Mouse (Mus musculus): Measurements from ENCODE around the gene Rps4x. TPM values are rescaled to one million over a fixed set of nuclear protein-coding genes. Genes with fewer than 3 reads are reported as not detected.

Rps4x gene
- polyA plus RNA-seq, 1 experiment = 92.0 TPM

GRCm38 (mm10) chrX:102175538-102176287, 13.5 kb downstream of the Rps4x start:
- Histone ChIP-seq H3K27me3 (ENCODE audit: control insufficient read depth, insufficient read depth, low read length) (no peaks in the 10 kb centered on the region), H3K4me3 (ENCODE audit: low read depth, low read length) (no peak overlapping the region), H3K4me1 (ENCODE audit: control insufficient read depth, insufficient read depth, insufficient read length, low read length) (no peaks in the 10 kb centered on the region), H3K27ac (ENCODE audit: insufficient read depth, low read depth, low read length) (no peak overlapping the region), H3K36me3 (ENCODE audit: control insufficient read depth, insufficient read depth, low read length) (no peaks in the 10 kb centered on the region)
- TF ChIP-seq CTCF (IDR thresholded peaks at IDR 0.05; ENCODE audit: extremely low read depth, insufficient read length, insufficient replicate concordance, low read depth, low read length) (no peak), POLR2A (IDR thresholded peaks at IDR 0.05; ENCODE audit: low read depth, low read length) (no peak)
- 79% methylated on average over 5 of the region's 5 CpGs for WGBS

GRCm38 (mm10) chrX:102170900-102171299, 18.3 kb downstream of the Rps4x start:
- H3K36me3 ChIP-seq (ENCODE audit: control insufficient read depth, insufficient read depth, low read length) = no peaks in the 10 kb centered on the region
- TF ChIP-seq POLR2A (IDR thresholded peaks at IDR 0.05; ENCODE audit: low read depth, low read length) = no peak
- TF ChIP-seq CTCF (IDR thresholded peaks at IDR 0.05; ENCODE audit: extremely low read depth, insufficient read length, insufficient replicate concordance, low read depth, low read length) = no peak
- no peak overlapping the region for H3K4me3 ChIP-seq (ENCODE audit: low read depth, low read length)
- H3K27ac ChIP-seq (ENCODE audit: insufficient read depth, low read depth, low read length) = no peak overlapping the region
- WGBS = 47% methylated on average over 3 of the region's 3 CpGs
- no peaks in the 10 kb centered on the region for H3K27me3 ChIP-seq (ENCODE audit: control insufficient read depth, insufficient read depth, low read length)
- H3K4me1 ChIP-seq (ENCODE audit: control insufficient read depth, insufficient read depth, insufficient read length, low read length) = no peaks in the 10 kb centered on the region

GRCm38 (mm10) chrX:102170135-102170534, 19.1 kb downstream of the Rps4x start:
- Histone ChIP-seq H3K36me3 (ENCODE audit: control insufficient read depth, insufficient read depth, low read length) (no peaks in the 10 kb centered on the region), H3K27ac (ENCODE audit: insufficient read depth, low read depth, low read length) (no peak overlapping the region), H3K27me3 (ENCODE audit: control insufficient read depth, insufficient read depth, low read length) (no peaks in the 10 kb centered on the region), H3K4me1 (ENCODE audit: control insufficient read depth, insufficient read depth, insufficient read length, low read length) (no peaks in the 10 kb centered on the region), H3K4me3 (ENCODE audit: low read depth, low read length) (no peak overlapping the region)
- WGBS = 51% methylated on average over 3 of the region's 3 CpGs
- TF ChIP-seq POLR2A (IDR thresholded peaks at IDR 0.05; ENCODE audit: low read depth, low read length) = no peak
- TF ChIP-seq CTCF (IDR thresholded peaks at IDR 0.05; ENCODE audit: extremely low read depth, insufficient read length, insufficient replicate concordance, low read depth, low read length) = no peak

- Histone ChIP-seq H3K4me3 (ENCODE audit: low read depth, low read length) (no peak overlapping the region), H3K36me3 (ENCODE audit: control insufficient read depth, insufficient read depth, low read length) (no peaks in the 10 kb centered on the region), H3K27ac (ENCODE audit: insufficient read depth, low read depth, low read length) (no peak overlapping the region), H3K27me3 (ENCODE audit: control insufficient read depth, insufficient read depth, low read length) (no peaks in the 10 kb centered on the region), H3K4me1 (ENCODE audit: control insufficient read depth, insufficient read depth, insufficient read length, low read length) (no peaks in the 10 kb centered on the region)
- TF ChIP-seq POLR2A (IDR thresholded peaks at IDR 0.05; ENCODE audit: low read depth, low read length) (no peak), CTCF (IDR thresholded peaks at IDR 0.05; ENCODE audit: extremely low read depth, insufficient read length, insufficient replicate concordance, low read depth, low read length) (no peak)
- 69% methylated on average over 1 of the region's 1 CpGs for WGBS
Measured at GRCm38 (mm10) chrX:102169724-102170123, 19.5 kb downstream of the Rps4x start.

GRCm38 (mm10) chrX:102166986-102167385, 22.2 kb downstream of the Rps4x start:
- H3K4me1 ChIP-seq (ENCODE audit: control insufficient read depth, insufficient read depth, insufficient read length, low read length) = no peaks in the 10 kb centered on the region
- H3K27me3 ChIP-seq (ENCODE audit: control insufficient read depth, insufficient read depth, low read length) = no peaks in the 10 kb centered on the region
- H3K4me3 ChIP-seq (ENCODE audit: low read depth, low read length) = no peak overlapping the region
- TF ChIP-seq CTCF (IDR thresholded peaks at IDR 0.05; ENCODE audit: extremely low read depth, insufficient read length, insufficient replicate concordance, low read depth, low read length) (no peak), POLR2A (IDR thresholded peaks at IDR 0.05; ENCODE audit: low read depth, low read length) (no peak)
- no peak overlapping the region for H3K27ac ChIP-seq (ENCODE audit: insufficient read depth, low read depth, low read length)
- no peaks in the 10 kb centered on the region for H3K36me3 ChIP-seq (ENCODE audit: control insufficient read depth, insufficient read depth, low read length)
- WGBS = 57% methylated on average over 6 of the region's 6 CpGs

- WGBS = 42% methylated on average over 5 of the region's 5 CpGs
- H3K27ac ChIP-seq (ENCODE audit: insufficient read depth, low read depth, low read length) = no peak overlapping the region
- H3K36me3 ChIP-seq (ENCODE audit: control insufficient read depth, insufficient read depth, low read length) = no peaks in the 10 kb centered on the region
- no peaks in the 10 kb centered on the region for H3K4me1 ChIP-seq (ENCODE audit: control insufficient read depth, insufficient read depth, insufficient read length, low read length)
- no peaks in the 10 kb centered on the region for H3K27me3 ChIP-seq (ENCODE audit: control insufficient read depth, insufficient read depth, low read length)
- TF ChIP-seq POLR2A (IDR thresholded peaks at IDR 0.05; ENCODE audit: low read depth, low read length) (no peak), CTCF (IDR thresholded peaks at IDR 0.05; ENCODE audit: extremely low read depth, insufficient read length, insufficient replicate concordance, low read depth, low read length) (no peak)
- H3K4me3 ChIP-seq (ENCODE audit: low read depth, low read length) = no peak overlapping the region
Measured at GRCm38 (mm10) chrX:102166521-102166920, 22.7 kb downstream of the Rps4x start.

GRCm38 (mm10) chrX:102163529-102163928, 25.7 kb downstream of the Rps4x start:
- no peaks in the 10 kb centered on the region for H3K36me3 ChIP-seq (ENCODE audit: control insufficient read depth, insufficient read depth, low read length)
- no peaks in the 10 kb centered on the region for H3K27me3 ChIP-seq (ENCODE audit: control insufficient read depth, insufficient read depth, low read length)
- H3K4me3 ChIP-seq (ENCODE audit: low read depth, low read length) = no peak overlapping the region
- 75% methylated on average over 4 of the region's 4 CpGs for WGBS
- no peaks in the 10 kb centered on the region for H3K4me1 ChIP-seq (ENCODE audit: control insufficient read depth, insufficient read depth, insufficient read length, low read length)
- H3K27ac ChIP-seq (ENCODE audit: insufficient read depth, low read depth, low read length) = no peak overlapping the region
- TF ChIP-seq POLR2A (IDR thresholded peaks at IDR 0.05; ENCODE audit: low read depth, low read length) = no peak
- no peak for TF ChIP-seq CTCF (IDR thresholded peaks at IDR 0.05; ENCODE audit: extremely low read depth, insufficient read length, insufficient replicate concordance, low read depth, low read length)

Data from small intestine, adult 2 months (tissue).